Mouse (Mus musculus): ENCODE measurements around the gene Efna4. TPM values are rescaled to one million over a fixed set of nuclear protein-coding genes. Genes with fewer than 3 reads are reported as not detected.
A peak's percentile ranks its signal among the peaks of the same experiment; 100 is the strongest.

Gene Efna4
- polyA plus RNA-seq, 1 experiment = 1.1 TPM

GRCm38 (mm10) chr3:89315930-89316831 lies 21.6 kb downstream of the Efna4 start:
- Histone ChIP-seq H3K27ac (ENCODE audit: control insufficient read depth, insufficient read depth, low read depth, low read length) (no peak overlapping the region), H3K27me3 (ENCODE audit: control insufficient read depth, insufficient read depth, low read length) (no peaks in the 10 kb centered on the region), H3K36me3 (ENCODE audit: control insufficient read depth, insufficient read depth, low read length) (no peaks in the 10 kb centered on the region), H3K4me1 (ENCODE audit: control insufficient read depth, insufficient read depth, low read length) (peaks cover 52% of the 10 kb centered on the region), H3K4me3 (ENCODE audit: control insufficient read depth, low read depth, low read length) (peak overlapping the region; percentile 66)
- TF ChIP-seq CTCF (IDR thresholded peaks at IDR 0.05; ENCODE audit: control insufficient read depth, insufficient read depth, insufficient replicate concordance, low read depth, low read length) = no peak

- H3K27me3 ChIP-seq (ENCODE audit: control insufficient read depth, insufficient read depth, low read length) = no peaks in the 10 kb centered on the region
- TF ChIP-seq CTCF (IDR thresholded peaks at IDR 0.05; ENCODE audit: control insufficient read depth, insufficient read depth, insufficient replicate concordance, low read depth, low read length) = peak; percentile 99
- TF ChIP-seq POLR2A (IDR thresholded peaks at IDR 0.05; ENCODE audit: control insufficient read depth, low read depth, low read length) = no peak
- no peaks in the 10 kb centered on the region for H3K36me3 ChIP-seq (ENCODE audit: control insufficient read depth, insufficient read depth, low read length)
- H3K4me1 ChIP-seq (ENCODE audit: control insufficient read depth, insufficient read depth, low read length) = peaks cover 44% of the 10 kb centered on the region
- no peak overlapping the region for H3K27ac ChIP-seq (ENCODE audit: control insufficient read depth, insufficient read depth, low read depth, low read length)
- H3K4me3 ChIP-seq (ENCODE audit: control insufficient read depth, low read depth, low read length) = no peak overlapping the region; the same call in 1 of the 2 replicates
These were observed 22.5 kb downstream of the Efna4 start for GRCm38 (mm10) chr3:89315195-89315929.

- no peak overlapping the region for H3K27ac ChIP-seq (ENCODE audit: control insufficient read depth, insufficient read depth, low read depth, low read length)
- no peaks in the 10 kb centered on the region for H3K27me3 ChIP-seq (ENCODE audit: control insufficient read depth, insufficient read depth, low read length)
- no peak for TF ChIP-seq POLR2A (IDR thresholded peaks at IDR 0.05; ENCODE audit: control insufficient read depth, low read depth, low read length)
- no peak for TF ChIP-seq CTCF (IDR thresholded peaks at IDR 0.05; ENCODE audit: control insufficient read depth, insufficient read depth, insufficient replicate concordance, low read depth, low read length)
- H3K4me1 ChIP-seq (ENCODE audit: control insufficient read depth, insufficient read depth, low read length) = peaks cover 38% of the 10 kb centered on the region
- no peak overlapping the region for H3K4me3 ChIP-seq (ENCODE audit: control insufficient read depth, low read depth, low read length)
- no peaks in the 10 kb centered on the region for H3K36me3 ChIP-seq (ENCODE audit: control insufficient read depth, insufficient read depth, low read length)
These were observed 23.0 kb downstream of the Efna4 start for GRCm38 (mm10) chr3:89314791-89315190.

- no peaks in the 10 kb centered on the region for H3K36me3 ChIP-seq (ENCODE audit: control insufficient read depth, insufficient read depth, low read length)
- no peaks in the 10 kb centered on the region for H3K27me3 ChIP-seq (ENCODE audit: control insufficient read depth, insufficient read depth, low read length)
- H3K4me1 ChIP-seq (ENCODE audit: control insufficient read depth, insufficient read depth, low read length) = peaks cover 37% of the 10 kb centered on the region
- TF ChIP-seq POLR2A (IDR thresholded peaks at IDR 0.05; ENCODE audit: control insufficient read depth, low read depth, low read length) = no peak
- TF ChIP-seq CTCF (IDR thresholded peaks at IDR 0.05; ENCODE audit: control insufficient read depth, insufficient read depth, insufficient replicate concordance, low read depth, low read length) = no peak
- no peak overlapping the region for H3K4me3 ChIP-seq (ENCODE audit: control insufficient read depth, low read depth, low read length)
- H3K27ac ChIP-seq (ENCODE audit: control insufficient read depth, insufficient read depth, low read depth, low read length) = no peak overlapping the region
These were observed 23.5 kb downstream of the Efna4 start for GRCm38 (mm10) chr3:89314340-89314739.

- TF ChIP-seq CTCF (IDR thresholded peaks at IDR 0.05; ENCODE audit: control insufficient read depth, insufficient read depth, insufficient replicate concordance, low read depth, low read length) (peak; percentile 77; the same call in 1 of the 2 replicates), POLR2A (IDR thresholded peaks at IDR 0.05; ENCODE audit: control insufficient read depth, low read depth, low read length) (no peak)
- H3K27me3 ChIP-seq (ENCODE audit: control insufficient read depth, insufficient read depth, low read length) = no peaks in the 10 kb centered on the region
- H3K36me3 ChIP-seq (ENCODE audit: control insufficient read depth, insufficient read depth, low read length) = no peaks in the 10 kb centered on the region
- H3K4me1 ChIP-seq (ENCODE audit: control insufficient read depth, insufficient read depth, low read length) = peaks cover 2% of the 10 kb centered on the region; the same call in 1 of the 2 replicates
- H3K27ac ChIP-seq (ENCODE audit: control insufficient read depth, insufficient read depth, low read depth, low read length) = no peak overlapping the region
- H3K4me3 ChIP-seq (ENCODE audit: control insufficient read depth, low read depth, low read length) = no peak overlapping the region
These were observed 29.7 kb downstream of the Efna4 start for GRCm38 (mm10) chr3:89308089-89308488.

- Histone ChIP-seq H3K36me3 (ENCODE audit: control insufficient read depth, insufficient read depth, low read length) (no peaks in the 10 kb centered on the region), H3K27me3 (ENCODE audit: control insufficient read depth, insufficient read depth, low read length) (no peaks in the 10 kb centered on the region), H3K4me3 (ENCODE audit: control insufficient read depth, low read depth, low read length) (no peak overlapping the region), H3K27ac (ENCODE audit: control insufficient read depth, insufficient read depth, low read depth, low read length) (no peak overlapping the region), H3K4me1 (ENCODE audit: control insufficient read depth, insufficient read depth, low read length) (peaks cover 2% of the 10 kb centered on the region; the same call in 1 of the 2 replicates)
- TF ChIP-seq CTCF (IDR thresholded peaks at IDR 0.05; ENCODE audit: control insufficient read depth, insufficient read depth, insufficient replicate concordance, low read depth, low read length) (no peak), POLR2A (IDR thresholded peaks at IDR 0.05; ENCODE audit: control insufficient read depth, low read depth, low read length) (no peak)
These were observed 32.1 kb downstream of the Efna4 start for GRCm38 (mm10) chr3:89305551-89306325.

All from testis, adult 2 months (tissue).